Mouse (Mus musculus): ENCODE measurements around the gene Nceh1. TPM values are rescaled to one million over a fixed set of nuclear protein-coding genes. Genes with fewer than 3 reads are reported as not detected.

Nceh1 gene
- polyA plus RNA-seq, 1 experiment = 92.6 TPM

DNA sequence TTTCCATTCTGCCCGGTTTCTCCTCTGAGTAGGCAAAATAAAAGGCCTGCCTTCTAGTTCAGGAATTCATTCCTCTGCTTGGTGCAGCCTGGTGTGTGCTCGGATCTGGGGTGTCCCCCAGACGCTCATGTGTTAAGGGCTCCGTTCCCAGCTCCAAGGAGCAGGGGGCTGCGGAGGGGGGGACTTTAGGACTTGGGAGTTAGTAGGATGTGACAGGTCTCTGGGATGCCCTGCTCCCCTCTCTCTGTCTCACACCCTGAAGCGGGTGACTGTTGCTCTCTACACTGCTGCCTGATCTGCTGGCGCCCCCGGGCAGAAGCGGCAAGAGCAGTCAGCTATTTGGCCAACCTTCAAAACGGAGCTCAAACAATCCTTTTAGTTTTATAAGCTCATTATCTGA lies 124.0 kb downstream of the Nceh1 start:
- Histone ChIP-seq H3K4me3 (replicated peaks; ENCODE audit: extremely low read depth, low read depth, low read length) (no peak overlapping the region), H3K4me1 (ENCODE audit: control insufficient read depth, insufficient read depth, low read length) (no peaks in the 10 kb centered on the region)
- 88% methylated on average over 10 of the region's 10 CpGs for WGBS
- no peak for DNase-seq
- no peak for TF ChIP-seq POLR2A (IDR thresholded peaks at IDR 0.05; ENCODE audit: borderline replicate concordance, extremely low read depth, low read depth, low read length)
- TF ChIP-seq CTCF (IDR thresholded peaks at IDR 0.05; ENCODE audit: insufficient read depth, low read length) = no peak

GRCm38 (mm10) chr3:27310973-27311372 lies 128.2 kb downstream of the Nceh1 start:
- no peak for DNase-seq
- no peaks in the 10 kb centered on the region for H3K4me1 ChIP-seq (ENCODE audit: control insufficient read depth, insufficient read depth, low read length)
- H3K4me3 ChIP-seq (replicated peaks; ENCODE audit: extremely low read depth, low read depth, low read length) = no peak overlapping the region
- 68% methylated on average over 7 of the region's 7 CpGs for WGBS
- no peak for TF ChIP-seq POLR2A (IDR thresholded peaks at IDR 0.05; ENCODE audit: borderline replicate concordance, extremely low read depth, low read depth, low read length)
- TF ChIP-seq CTCF (IDR thresholded peaks at IDR 0.05; ENCODE audit: insufficient read depth, low read length) = no peak

DNA sequence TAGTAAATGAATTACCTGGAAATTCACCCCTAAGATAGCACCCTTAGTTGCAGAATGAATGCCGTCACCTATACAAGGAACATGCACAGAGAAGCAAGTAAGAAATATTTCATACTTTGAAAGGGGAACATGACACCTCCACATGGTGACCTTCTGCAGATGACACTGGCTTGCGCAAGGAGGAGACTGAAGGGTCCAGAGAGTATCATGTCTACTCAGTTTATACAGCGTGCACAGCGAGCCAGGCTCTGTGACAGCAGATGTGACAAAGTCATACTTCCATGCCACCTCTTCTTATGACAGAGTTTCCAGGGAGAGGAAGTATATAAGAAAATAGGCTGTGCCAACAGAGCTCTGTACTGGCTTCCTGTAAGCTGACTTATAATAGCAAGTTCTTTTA lies 128.7 kb downstream of the Nceh1 start:
- no peak for DNase-seq
- 74% methylated on average over 4 of the region's 4 CpGs for WGBS
- Histone ChIP-seq H3K4me3 (replicated peaks; ENCODE audit: extremely low read depth, low read depth, low read length) (no peak overlapping the region), H3K4me1 (ENCODE audit: control insufficient read depth, insufficient read depth, low read length) (no peaks in the 10 kb centered on the region)
- TF ChIP-seq POLR2A (IDR thresholded peaks at IDR 0.05; ENCODE audit: borderline replicate concordance, extremely low read depth, low read depth, low read length) (no peak), CTCF (IDR thresholded peaks at IDR 0.05; ENCODE audit: insufficient read depth, low read length) (no peak)

GRCm38 (mm10) chr3:27314506-27315164 lies 131.9 kb downstream of the Nceh1 start:
- TF ChIP-seq POLR2A (IDR thresholded peaks at IDR 0.05; ENCODE audit: borderline replicate concordance, extremely low read depth, low read depth, low read length) = no peak
- TF ChIP-seq CTCF (IDR thresholded peaks at IDR 0.05; ENCODE audit: insufficient read depth, low read length) = no peak
- Histone ChIP-seq H3K4me1 (ENCODE audit: control insufficient read depth, insufficient read depth, low read length) (no peaks in the 10 kb centered on the region), H3K4me3 (replicated peaks; ENCODE audit: extremely low read depth, low read depth, low read length) (no peak overlapping the region)
- 54% methylated on average over 2 of the region's 2 CpGs for WGBS
- no peak for DNase-seq

GRCm38 (mm10) chr3:27316559-27317287 lies 134.0 kb downstream of the Nceh1 start, which contains the start of gene Tnfsf10:
Gene Tnfsf10, plus strand, starts transcription at chr3:27317028.
- WGBS = 12% methylated on average over 9 of the region's 9 CpGs
- DNase-seq = peak; percentile 68

GRCm38 (mm10) chr3:27317288-27318024 lies 134.7 kb downstream of the Nceh1 start:
- DNase-seq = no peak
- H3K4me3 ChIP-seq (replicated peaks; ENCODE audit: extremely low read depth, low read depth, low read length) = peak overlapping the region; percentile 75
- TF ChIP-seq POLR2A (IDR thresholded peaks at IDR 0.05; ENCODE audit: borderline replicate concordance, extremely low read depth, low read depth, low read length) (no peak), CTCF (IDR thresholded peaks at IDR 0.05; ENCODE audit: insufficient read depth, low read length) (no peak)
- no peaks in the 10 kb centered on the region; the same call in none of the 2 replicates for H3K4me1 ChIP-seq (ENCODE audit: control insufficient read depth, insufficient read depth, low read length)
- 6% methylated on average over 4 of the region's 4 CpGs for WGBS

More at GRCm38 (mm10) chr3:27316559-27317287, 134.0 kb downstream of the Nceh1 start, which contains the start of gene Tnfsf10:
- H3K4me3 ChIP-seq (replicated peaks; ENCODE audit: extremely low read depth, low read depth, low read length) = peak within 1 kb of the TSS; percentile 75
- no peaks in the 10 kb centered on the region for H3K4me1 ChIP-seq (ENCODE audit: control insufficient read depth, insufficient read depth, low read length)
- no peak for TF ChIP-seq CTCF (IDR thresholded peaks at IDR 0.05; ENCODE audit: insufficient read depth, low read length)
- TF ChIP-seq POLR2A (IDR thresholded peaks at IDR 0.05; ENCODE audit: borderline replicate concordance, extremely low read depth, low read depth, low read length) = peak; percentile 83; the same call in 1 of the 2 replicates

- Histone ChIP-seq H3K4me3 (replicated peaks; ENCODE audit: extremely low read depth, low read depth, low read length) (peak overlapping the region; percentile 51), H3K4me1 (ENCODE audit: control insufficient read depth, insufficient read depth, low read length) (peaks cover 4% of the 10 kb centered on the region)
- no peak for TF ChIP-seq CTCF (IDR thresholded peaks at IDR 0.05; ENCODE audit: insufficient read depth, low read length)
- TF ChIP-seq POLR2A (IDR thresholded peaks at IDR 0.05; ENCODE audit: borderline replicate concordance, extremely low read depth, low read depth, low read length) = no peak
- DNase-seq = no peak
- WGBS = 46% methylated on average over 1 of the region's 1 CpGs
Measured at GRCm38 (mm10) chr3:27319650-27320049, 136.9 kb downstream of the Nceh1 start.

- peak; percentile 26 for DNase-seq
- TF ChIP-seq POLR2A (IDR thresholded peaks at IDR 0.05; ENCODE audit: borderline replicate concordance, extremely low read depth, low read depth, low read length) = no peak
- TF ChIP-seq CTCF (IDR thresholded peaks at IDR 0.05; ENCODE audit: insufficient read depth, low read length) = no peak
- H3K4me1 ChIP-seq (ENCODE audit: control insufficient read depth, insufficient read depth, low read length) = peaks cover 8% of the 10 kb centered on the region
- WGBS = 48% methylated on average over 9 of the region's 9 CpGs
- H3K4me3 ChIP-seq (replicated peaks; ENCODE audit: extremely low read depth, low read depth, low read length) = peak overlapping the region; percentile 39
Measured at GRCm38 (mm10) chr3:27320613-27321495, 138.1 kb downstream of the Nceh1 start.

All from lung, adult 2 months (tissue).